Comparison of ENCODE assay signal across 8 mouse cellular contexts in genomic region chr5:100041272-100041671, GRCm38 (mm10). TPM values are rescaled to one million over a fixed set of nuclear protein-coding genes. Genes with fewer than 3 reads are reported as not detected.
A peak's percentile ranks its signal among the peaks of the same experiment; 100 is the strongest.
DNase-seq lines count a peak whose midpoint lies in the region; ATAC-seq and TF ChIP-seq lines count a peak whose summit lies in the region.

No protein-coding gene starts in this region.

- WGBS in intestine, embryonic 14.5 days = 84% methylated on average over 4 of the region's 4 CpGs
- WGBS in intestine, embryonic 16.5 days = 92% methylated on average over 4 of the region's 4 CpGs
- WGBS in hindbrain, embryonic 12.5 days = 69% methylated on average over 4 of the region's 4 CpGs
- 74% methylated on average over 4 of the region's 4 CpGs for whole genome bisulfite sequencing in midbrain, embryonic 13.5 days

- no peak for DNase-seq in intestine, embryonic 14.5 days (ENCODE audit: low spot score)
- DNase-seq in ES-E14 (ENCODE audit: low read depth, low spot score) = no peak
- no peak for DNase-seq in cerebellum, postnatal 10 days
- DNase-seq in frontal cortex, postnatal 36 days (ENCODE audit: low spot score in 2 of 2) = no peak
- no peak for DNase-seq in heart, postnatal 14 days

- no peaks in the 10 kb centered on the region for H3K27me3 ChIP-seq in intestine, embryonic 14.5 days (replicated peaks; ENCODE audit: control insufficient read depth, insufficient read depth, low read length)
- no peaks in the 10 kb centered on the region for H3K27me3 ChIP-seq in intestine, embryonic 16.5 days (replicated peaks; ENCODE audit: control insufficient read depth, insufficient read depth, low read length)
- no peaks in the 10 kb centered on the region for H3K27me3 ChIP-seq in hindbrain, embryonic 12.5 days
- H3K27me3 ChIP-seq in midbrain, embryonic 13.5 days = no peaks in the 10 kb centered on the region

- intact Hi-C loops in heart, postnatal 14 days (cut with DNase I) = loop anchor here (5.0 to 10.0 kb wide), 2 partner anchors 109 to 454 kb away; no protein-coding TSS in a partner anchor

- no peak overlapping the region for H3K27ac ChIP-seq in intestine, embryonic 14.5 days (ENCODE audit: low read depth)
- H3K27ac ChIP-seq in intestine, embryonic 16.5 days (ENCODE audit: low read length) = no peak overlapping the region
- no peak overlapping the region for H3K27ac ChIP-seq in ES-E14 (ENCODE audit: insufficient read depth, low read depth, low read length, poor library complexity, severe bottlenecking)
- no peak overlapping the region for H3K27ac ChIP-seq in hindbrain, embryonic 12.5 days
- no peak overlapping the region for H3K27ac ChIP-seq in midbrain, embryonic 13.5 days

- H3K9ac ChIP-seq in intestine, embryonic 14.5 days (ENCODE audit: low read length) = no peak overlapping the region
- no peak overlapping the region for H3K9ac ChIP-seq in intestine, embryonic 16.5 days (ENCODE audit: low read depth, low read length)
- H3K9ac ChIP-seq in ES-E14 (ENCODE audit: insufficient read depth, low read depth, low read length, poor library complexity, severe bottlenecking) = no peak overlapping the region
- no peak overlapping the region for H3K9ac ChIP-seq in hindbrain, embryonic 12.5 days
- H3K9ac ChIP-seq in midbrain, embryonic 13.5 days (replicated peaks) = no peak overlapping the region

- H3K4me1 ChIP-seq in intestine, embryonic 14.5 days (replicated peaks; ENCODE audit: control insufficient read depth, insufficient read depth, low read length) = peaks cover 29% of the 10 kb centered on the region
- peaks cover 30% of the 10 kb centered on the region for H3K4me1 ChIP-seq in intestine, embryonic 16.5 days (ENCODE audit: control insufficient read depth, insufficient read depth, low read length)
- H3K4me1 ChIP-seq in ES-E14 (ENCODE audit: control insufficient read depth in 2 of 2, insufficient read depth in 2 of 2, low read length in 2 of 2, poor library complexity in 1 of 2) = peaks cover 3 to 8% of the 10 kb centered on the region in 2 experiments; a peak in 2 of 4 replicates
- H3K4me1 ChIP-seq in hindbrain, embryonic 12.5 days = peaks cover 22% of the 10 kb centered on the region
- H3K4me1 ChIP-seq in midbrain, embryonic 13.5 days (replicated peaks) = peaks cover 56% of the 10 kb centered on the region

- H3K4me2 ChIP-seq in intestine, embryonic 14.5 days (ENCODE audit: low read length) = peak overlapping the region; percentile 79
- no peak overlapping the region; the same call in 1 of the 2 replicates for H3K4me2 ChIP-seq in intestine, embryonic 16.5 days (ENCODE audit: low read depth, low read length)
- peak overlapping the region; percentile 73 for H3K4me2 ChIP-seq in hindbrain, embryonic 12.5 days (replicated peaks)
- H3K4me2 ChIP-seq in midbrain, embryonic 13.5 days (replicated peaks) = peak overlapping the region; percentile 79

- H3K36me3 ChIP-seq in intestine, embryonic 14.5 days (ENCODE audit: control insufficient read depth, insufficient read depth, low read length) = peaks cover 17% of the 10 kb centered on the region
- H3K36me3 ChIP-seq in intestine, embryonic 16.5 days (ENCODE audit: control insufficient read depth, insufficient read depth, low read length) = 0 out of 2 replicates have a peak, but pooled peaks cover 3% of the 10 kb centered on the region
- H3K36me3 ChIP-seq in ES-E14 (ENCODE audit: control insufficient read depth, insufficient read depth, low read length, poor library complexity, severe bottlenecking) = peaks cover 13% of the 10 kb centered on the region
- peaks cover 6% of the 10 kb centered on the region; the same call in 1 of the 2 replicates for H3K36me3 ChIP-seq in hindbrain, embryonic 12.5 days
- H3K36me3 ChIP-seq in midbrain, embryonic 13.5 days = peaks cover 5% of the 10 kb centered on the region; the same call in 1 of the 2 replicates

- no peaks in the 10 kb centered on the region for H3K9me3 ChIP-seq in intestine, embryonic 14.5 days (ENCODE audit: control insufficient read depth, low read length)
- H3K9me3 ChIP-seq in intestine, embryonic 16.5 days (ENCODE audit: control insufficient read depth, low read length) = no peaks in the 10 kb centered on the region
- no peaks in the 10 kb centered on the region for H3K9me3 ChIP-seq in ES-E14 (ENCODE audit: control insufficient read depth, insufficient read depth, low read depth, low read length)
- no peaks in the 10 kb centered on the region for H3K9me3 ChIP-seq in hindbrain, embryonic 12.5 days (replicated peaks)
- no peaks in the 10 kb centered on the region for H3K9me3 ChIP-seq in midbrain, embryonic 13.5 days

- no peak for ATAC-seq in intestine, embryonic 14.5 days (replicated peaks; ENCODE audit: low FRiP score, low TSS enrichment, low read depth)
- no peak for ATAC-seq in intestine, embryonic 16.5 days
- no peak for ATAC-seq in hindbrain, embryonic 12.5 days (ENCODE audit: low FRiP score)
- no peak for ATAC-seq in midbrain, embryonic 13.5 days

- H3K4me3 ChIP-seq in intestine, embryonic 14.5 days (ENCODE audit: low read depth, low read length) = no peak overlapping the region
- H3K4me3 ChIP-seq in intestine, embryonic 16.5 days (ENCODE audit: low read length) = no peak overlapping the region
- H3K4me3 ChIP-seq in ES-E14 (ENCODE audit: insufficient read depth in 1 of 2, low read depth in 1 of 2, low read length in 2 of 2, poor library complexity in 1 of 2, severe bottlenecking in 1 of 2) = peak overlapping the region; percentile 30 to 89
- no peak overlapping the region for H3K4me3 ChIP-seq in hindbrain, embryonic 12.5 days
- H3K4me3 ChIP-seq in midbrain, embryonic 13.5 days (replicated peaks) = peak overlapping the region; percentile 95; the same call in 1 of the 2 replicates

- in situ Hi-C loops in ES-E14 (cut with MboI; ENCODE audit: low sequenced_read_pairs in 2 of 2, unreplicated experiment in 2 of 2) = no loop called here

TF ChIP-seq in ES-E14, 5 proteins besides CTCF, POLR2A, EP300 and RAD21:
- TF ChIP-seq ZC3H11A (IDR thresholded peaks at IDR 0.05; ENCODE audit: borderline replicate concordance, low read depth, low read length) = no peak
- no peak for TF ChIP-seq ZNF384 (IDR thresholded peaks at IDR 0.05; ENCODE audit: low read depth, low read length)
- TF ChIP-seq HCFC1 (IDR thresholded peaks at IDR 0.05; ENCODE audit: borderline replicate concordance, insufficient read depth, low read length) = no peak
- no peak for TF ChIP-seq MAFK (IDR thresholded peaks at IDR 0.05; ENCODE audit: insufficient read depth, low read depth, low read length)
- TF ChIP-seq CHD2 (IDR thresholded peaks at IDR 0.05; ENCODE audit: low read depth, low read length) = no peak

RNA-seq across cellular contexts. Expression of gene Enoph1, which starts 1.5 kb away (rescaled TPM):
- polyA plus RNA-seq in intestine, embryonic 14.5 days (2014; fragmentation: Nextera tagmentation; extraction: Ambion mirVana) = 49.8 and 51.7 TPM in 2 replicates
- 49.2 and 53.7 TPM in 2 replicates for polyA plus RNA-seq in intestine, embryonic 16.5 days (2015; fragmentation: Nextera tagmentation; extraction: Ambion mirVana)
- 81.5 and 88.8 TPM in 2 replicates for total RNA-seq in ES-E14 (2012; rRNA removed)
- 38.0 and 39.2 TPM in 2 replicates for polyA plus RNA-seq in hindbrain, embryonic 12.5 days (2016; fragmentation: Nextera tagmentation; extraction: Ambion mirVana)
- polyA plus RNA-seq in midbrain, embryonic 13.5 days (2015; fragmentation: Nextera tagmentation; extraction: Ambion mirVana) = 39.4 and 40.5 TPM in 2 replicates
- total RNA-seq in heart, postnatal 14 days (2021) = 1 to 10 TPM; 9.2 to 9.5 TPM

RNA-seq across cellular contexts. Expression of gene Hnrnpdl, which starts 1.8 kb away (rescaled TPM):
- 171 and 192 TPM in 2 replicates for polyA plus RNA-seq in intestine, embryonic 14.5 days (2014; fragmentation: Nextera tagmentation; extraction: Ambion mirVana)
- 90.9 and 102 TPM in 2 replicates for polyA plus RNA-seq in intestine, embryonic 16.5 days (2015; fragmentation: Nextera tagmentation; extraction: Ambion mirVana)
- 177 and 184 TPM in 2 replicates for total RNA-seq in ES-E14 (2012; rRNA removed)
- polyA plus RNA-seq in hindbrain, embryonic 12.5 days (2016; fragmentation: Nextera tagmentation; extraction: Ambion mirVana) = 258 and 273 TPM in 2 replicates
- polyA plus RNA-seq in midbrain, embryonic 13.5 days (2015; fragmentation: Nextera tagmentation; extraction: Ambion mirVana) = 270 and 276 TPM in 2 replicates
- 10 to 100 TPM; 60.9 to 70.1 TPM for total RNA-seq in heart, postnatal 14 days (2021)

Comparison
In these comparisons a context has a peak if more than half of its experiments do, and no peak if none do; other contexts are left out.
1. H3K4me3 ChIP-seq: peak in ES-E14 (2 of 2) and midbrain, embryonic 13.5 days (single experiment); none in intestine, embryonic 14.5 days (single experiment), intestine, embryonic 16.5 days (single experiment) and hindbrain, embryonic 12.5 days (single experiment).